Mouse (Mus musculus): ENCODE data around the gene Gm11042. TPM values are rescaled to one million over a fixed set of nuclear protein-coding genes. Genes with fewer than 3 reads are reported as not detected.

The Gm11042 gene
- polyA plus RNA-seq (2015; fragmentation: Nextera tagmentation; extraction: Ambion mirVana): not detected in 2 replicates

DNA sequence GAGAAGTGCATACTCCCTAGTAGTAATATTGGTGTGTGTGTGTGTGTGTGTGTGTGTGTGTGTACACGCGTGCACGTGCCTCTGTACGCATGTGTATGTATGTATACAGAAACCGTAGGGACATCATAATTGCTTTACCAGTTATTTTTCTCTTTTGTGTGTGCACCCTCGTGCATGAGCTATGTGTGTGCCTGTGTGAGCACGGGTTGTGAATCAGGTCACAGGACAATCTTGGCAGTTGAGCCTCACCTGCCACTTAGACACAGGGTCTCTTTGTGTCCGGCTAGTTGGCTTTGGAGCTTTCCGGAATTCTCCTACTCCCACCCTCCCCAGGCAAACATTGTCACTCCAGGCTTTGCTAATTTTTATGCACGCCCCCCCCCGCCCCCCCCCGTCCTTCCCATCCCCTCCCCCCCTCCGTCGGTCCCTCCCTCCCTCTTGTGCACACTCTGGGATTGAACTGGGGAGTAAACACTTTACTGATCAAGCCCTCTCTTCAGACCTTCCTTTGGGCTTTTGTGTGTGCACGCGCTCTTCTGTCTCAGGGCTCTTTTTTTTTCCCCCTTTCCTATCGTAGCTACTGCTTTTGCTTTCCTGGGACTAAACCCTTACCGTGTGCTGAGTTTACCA, at the start of gene Gm11042:
Gene Gm11042, minus strand, starts transcription at position 51 of the 630 bp plus-strand sequence.

Data from spleen, postnatal 0 days (tissue).